Mouse (Mus musculus) heart, adult 10 weeks (tissue): ENCODE measurements around the gene Olfr177. TPM values are rescaled to one million over a fixed set of nuclear protein-coding genes. Genes with fewer than 3 reads are reported as not detected.

Experiments used
- polyA plus RNA-seq: library from polyadenylated mRNA; stranded (reverse); fragments of 350-450 nt; fragmentation: Illumina TruSeq; extraction: RNeasy Lipid Tissue Mini Kit (QIAGEN cat#74804); gene quantifications from one replicate; pipeline ENCODE4 v1.2.3, GENCODE M21; 2014; ENCODE audit warnings: low read depth, low replicate concordance

The Olfr177 gene
- polyA plus RNA-seq: not detected

DNA sequence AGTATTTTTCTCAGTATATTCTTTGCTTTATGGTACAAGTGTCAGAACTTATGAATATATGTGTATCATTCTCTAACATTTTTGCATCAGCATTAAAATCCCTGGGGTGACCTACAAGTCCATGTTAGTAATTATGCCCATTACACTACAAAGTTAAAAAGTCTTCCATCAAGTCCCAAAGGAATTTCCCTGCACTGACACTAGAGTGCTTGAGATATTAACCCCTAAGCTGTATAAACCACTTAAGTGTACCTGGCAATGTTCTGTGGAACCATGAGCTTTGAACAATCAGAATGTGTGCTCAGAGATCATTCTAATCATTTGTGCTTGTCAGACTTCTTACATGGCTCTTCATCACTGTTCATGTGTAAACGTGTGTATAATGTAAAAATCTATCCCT lies at the start of gene Olfr177:
Olfr177 (minus strand) TSS at position 101 of the 400 bp plus-strand sequence.

GRCm38 (mm10) chr16:58891963-58892362 lies 17.4 kb upstream of the Olfr177 start, which contains the start of gene Olfr178:
Olfr178 (minus strand) TSS chr16:58892063.

GRCm38 (mm10) chr16:58826732-58827319 lies 47.7 kb downstream of the Olfr177 start, which contains the start of gene Olfr175-ps1:
Olfr175-ps1 (minus strand) TSS chr16:58826782.

Other genes starting within 250 kb of the Olfr177 start
- gene E330017A01Rik, start 236.0 kb downstream of the Olfr177 start, polyA plus RNA-seq: not detected
- 37.1 TPM for gene Cpox, start 204.5 kb downstream of the Olfr177 start, polyA plus RNA-seq
- gene Gpr15, start 155.7 kb downstream of the Olfr177 start, polyA plus RNA-seq: not detected
- 39.5 TPM for gene Cldnd1, start 146.9 kb downstream of the Olfr177 start, polyA plus RNA-seq
- not detected for gene Olfr172, start 111.6 kb downstream of the Olfr177 start, polyA plus RNA-seq
- not detected for gene Olfr173, start 74.5 kb downstream of the Olfr177 start, polyA plus RNA-seq
- gene Olfr175-ps1, start 48.0 kb downstream of the Olfr177 start, polyA plus RNA-seq: not detected
- not detected for gene Olfr178, start 17.3 kb upstream of the Olfr177 start, polyA plus RNA-seq
- gene Olfr181, start 54.0 kb upstream of the Olfr177 start, polyA plus RNA-seq: not detected
- not detected for gene Olfr180, start 54.6 kb upstream of the Olfr177 start, polyA plus RNA-seq
- not detected for gene Olfr183, start 120.6 kb upstream of the Olfr177 start, polyA plus RNA-seq
- not detected for gene Olfr186, start 155.5 kb upstream of the Olfr177 start, polyA plus RNA-seq
- not detected for gene Olfr187, start 165.0 kb upstream of the Olfr177 start, polyA plus RNA-seq
- not detected for gene Olfr190, start 203.2 kb upstream of the Olfr177 start, polyA plus RNA-seq
- gene Olfr191, start 215.1 kb upstream of the Olfr177 start, polyA plus RNA-seq: not detected
- gene Olfr193, start 237.1 kb upstream of the Olfr177 start, polyA plus RNA-seq: not detected
- not detected for gene Olfr194, start 246.3 kb upstream of the Olfr177 start, polyA plus RNA-seq